Mouse (Mus musculus) ES-Bruce4 (cell line): ENCODE data around the gene Nipal3.

ENCODE experiments used
- CTCF ChIP-seq: IDR thresholded peaks from one replicate; pipeline ENCODE4 v1.8.1; 2011; ENCODE audit warnings: low read depth, low read length
- EP300 ChIP-seq: IDR thresholded peaks from 2 replicates; pipeline ENCODE4 v1.6.1; 2011; ENCODE audit warnings: low read depth, low read length; ENCODE audit not compliant: insufficient read depth
- POLR2A ChIP-seq: IDR thresholded peaks from one replicate; pipeline ENCODE4 v1.8.1; 2011; ENCODE audit warnings: low read length; ENCODE audit not compliant: insufficient read depth

- TF ChIP-seq CTCF (no peak), POLR2A (no peak), EP300 (no peak)
Observed at GRCm38 (mm10) chr4:135442473-135442872, 52.4 kb downstream of the Nipal3 start.
